Mouse (Mus musculus): ENCODE measurements at regions not wholly inside any gene's neighbourhood (a gene's known extent, or its start where the extent isn't known, plus 50 kb on each side); places are given as distances from the start of the nearest gene placed in this dataset.
A peak's percentile ranks its signal among the peaks of the same experiment; 100 is the strongest.

- DNase-seq (ENCODE audit: low spot score), result peak; percentile 67
These were observed 55.5 kb upstream of the Brd7 start for GRCm38 (mm10) chr8:88417307-88418095.

GRCm38 (mm10) chr8:88423264-88423663 lies 61.3 kb upstream of the Brd7 start:
- no peak for DNase-seq (ENCODE audit: low spot score)

GRCm38 (mm10) chr8:88428560-88428959 lies 66.6 kb upstream of the Brd7 start:
- no peak for DNase-seq (ENCODE audit: low spot score)

- DNase-seq (ENCODE audit: low spot score), result no peak
These were observed 69.4 kb upstream of the Brd7 start for GRCm38 (mm10) chr8:88431389-88431788.

GRCm38 (mm10) chr8:88435686-88436085 lies 73.7 kb upstream of the Brd7 start:
- no peak for DNase-seq (ENCODE audit: low spot score)

GRCm38 (mm10) chr8:88440219-88440618 lies 78.2 kb upstream of the Brd7 start:
- DNase-seq (ENCODE audit: low spot score), result no peak

GRCm38 (mm10) chr8:88443397-88443796 lies 77.8 kb upstream of the Nkd1 start:
- no peak for DNase-seq (ENCODE audit: low spot score)

- DNase-seq (ENCODE audit: low spot score), result no peak
These were observed 73.7 kb upstream of the Nkd1 start for GRCm38 (mm10) chr8:88447406-88447805.

- no peak for DNase-seq (ENCODE audit: low spot score)
These were observed 73.2 kb upstream of the Nkd1 start for GRCm38 (mm10) chr8:88447844-88448535.

- DNase-seq (ENCODE audit: low spot score), result no peak
These were observed 72.2 kb upstream of the Nkd1 start for GRCm38 (mm10) chr8:88449001-88449400.

- no peak for DNase-seq (ENCODE audit: low spot score)
These were observed 71.6 kb upstream of the Nkd1 start for GRCm38 (mm10) chr8:88449534-88449933.

GRCm38 (mm10) chr8:88450864-88451657 lies 70.1 kb upstream of the Nkd1 start:
- no peak for DNase-seq (ENCODE audit: low spot score)

- no peak for DNase-seq (ENCODE audit: low spot score)
These were observed 69.3 kb upstream of the Nkd1 start for GRCm38 (mm10) chr8:88451658-88452500.

- DNase-seq (ENCODE audit: low spot score), result no peak
These were observed 68.7 kb upstream of the Nkd1 start for GRCm38 (mm10) chr8:88452501-88452847.

- no peak for DNase-seq (ENCODE audit: low spot score)
These were observed 67.0 kb upstream of the Nkd1 start for GRCm38 (mm10) chr8:88454048-88454696.

GRCm38 (mm10) chr8:88454906-88455305 lies 66.2 kb upstream of the Nkd1 start:
- DNase-seq (ENCODE audit: low spot score), result no peak

- no peak for DNase-seq (ENCODE audit: low spot score)
These were observed 65.6 kb upstream of the Nkd1 start for GRCm38 (mm10) chr8:88455434-88456020.

- no peak for DNase-seq (ENCODE audit: low spot score)
These were observed 62.0 kb upstream of the Nkd1 start for GRCm38 (mm10) chr8:88459197-88459596.

GRCm38 (mm10) chr8:88467756-88468155 lies 53.4 kb upstream of the Nkd1 start:
- DNase-seq (ENCODE audit: low spot score), result no peak

- DNase-seq (ENCODE audit: low spot score), result no peak
These were observed 50.2 kb upstream of the Nkd1 start for GRCm38 (mm10) chr8:88470931-88471455.
